Mouse (Mus musculus): ENCODE measurements around the gene Chrdl2. TPM values are rescaled to one million over a fixed set of nuclear protein-coding genes. Genes with fewer than 3 reads are reported as not detected.
A peak's percentile ranks its signal among the peaks of the same experiment; 100 is the strongest.

Gene Chrdl2
- polyA plus RNA-seq, 1 experiment from 2014 or later: 0.34 TPM

- Histone ChIP-seq H3K9me3 (replicated peaks) (no peaks in the 10 kb centered on the region), H3K27me3 (no peaks in the 10 kb centered on the region), H3K4me3 (no peak overlapping the region), H3K27ac (no peak overlapping the region), H3K4me2 (replicated peaks) (no peak overlapping the region), H3K9ac (no peak overlapping the region), H3K4me1 (peaks cover 27% of the 10 kb centered on the region), H3K36me3 (no peaks in the 10 kb centered on the region)
- WGBS: 70% methylated on average over 10 of the region's 10 CpGs
- ATAC-seq (ENCODE audit: low FRiP score): no peak
These were observed 31.6 kb upstream of the Chrdl2 start for GRCm38 (mm10) chr7:99974208-99974970.

GRCm38 (mm10) chr7:99975819-99976575 is 30.0 kb upstream of the Chrdl2 start:
- peaks cover 32% of the 10 kb centered on the region for H3K4me1 ChIP-seq
- WGBS: 84% methylated on average over 5 of the region's 5 CpGs
- no peak overlapping the region for H3K9ac ChIP-seq
- no peak for ATAC-seq (ENCODE audit: low FRiP score)
- no peak overlapping the region for H3K27ac ChIP-seq
- H3K27me3 ChIP-seq: no peaks in the 10 kb centered on the region
- H3K9me3 ChIP-seq (replicated peaks): no peaks in the 10 kb centered on the region
- no peak overlapping the region for H3K4me2 ChIP-seq (replicated peaks)
- no peaks in the 10 kb centered on the region for H3K36me3 ChIP-seq
- H3K4me3 ChIP-seq: no peak overlapping the region

DNA sequence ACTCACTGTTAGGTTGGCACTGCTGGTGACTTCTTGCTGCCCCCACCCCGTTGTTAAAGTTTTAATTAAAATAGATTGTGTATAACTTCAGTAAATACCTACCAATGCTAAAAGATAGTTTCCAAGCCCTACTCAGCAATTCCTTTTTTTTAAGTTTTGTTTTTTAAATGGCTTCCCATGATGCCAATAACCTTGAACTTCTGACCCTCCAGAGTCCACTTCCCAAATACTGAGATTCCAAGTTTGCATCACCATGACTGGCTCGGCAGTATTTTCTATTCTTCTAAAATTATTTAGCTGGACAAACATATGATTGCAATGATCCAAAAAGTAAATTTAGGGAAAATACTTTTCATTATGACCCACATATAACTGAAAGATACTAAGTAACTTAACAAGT is 27.9 kb upstream of the Chrdl2 start:
- Histone ChIP-seq H3K36me3 (no peaks in the 10 kb centered on the region), H3K4me1 (peaks cover 27% of the 10 kb centered on the region), H3K9ac (no peak overlapping the region), H3K4me2 (replicated peaks) (no peak overlapping the region), H3K9me3 (replicated peaks) (no peaks in the 10 kb centered on the region), H3K27ac (no peak overlapping the region), H3K4me3 (no peak overlapping the region), H3K27me3 (no peaks in the 10 kb centered on the region)
- no peak for ATAC-seq (ENCODE audit: low FRiP score)
- 95% methylated on average over 2 of the region's 2 CpGs for WGBS

GRCm38 (mm10) chr7:99979081-99979480 is 26.9 kb upstream of the Chrdl2 start:
- 14% methylated on average over 6 of the region's 6 CpGs for WGBS
- Histone ChIP-seq H3K36me3 (no peaks in the 10 kb centered on the region), H3K27me3 (no peaks in the 10 kb centered on the region), H3K9ac (peak overlapping the region; percentile 96), H3K27ac (no peak overlapping the region; the same call in 1 of the 2 replicates), H3K9me3 (replicated peaks) (no peaks in the 10 kb centered on the region), H3K4me2 (replicated peaks) (peak overlapping the region; percentile 71), H3K4me3 (peak overlapping the region; percentile 96), H3K4me1 (peaks cover 22% of the 10 kb centered on the region)
- no peak for ATAC-seq (ENCODE audit: low FRiP score)

DNA sequence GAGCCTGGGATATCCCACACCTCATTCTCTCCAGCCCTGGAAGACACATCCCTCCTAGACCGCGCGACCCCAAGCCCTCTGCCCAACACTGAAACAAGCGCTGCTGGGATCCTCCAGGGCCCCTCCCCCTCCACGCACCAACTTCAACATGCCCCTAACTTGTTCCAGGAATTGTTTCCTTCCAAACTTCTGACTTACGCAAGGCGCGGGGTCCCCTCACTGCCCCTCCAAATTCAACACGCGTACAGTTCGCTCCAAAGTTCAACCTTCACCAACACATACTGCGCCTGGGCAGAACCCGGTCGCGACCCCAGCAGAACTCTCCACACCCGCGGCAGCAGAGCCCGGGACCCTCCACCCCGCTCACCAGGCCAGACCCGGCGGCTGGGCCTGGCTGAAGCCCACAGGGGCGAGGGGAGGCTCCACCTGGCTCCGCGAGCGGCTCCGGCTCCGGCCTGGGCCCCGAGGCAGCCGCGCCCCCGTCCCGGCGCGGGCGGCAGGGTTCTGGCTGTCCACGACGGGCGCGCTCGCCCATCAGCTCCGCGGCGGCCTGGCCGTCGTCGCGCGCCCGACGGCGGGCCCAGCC is 26.3 kb upstream of the Chrdl2 start:
- H3K36me3 ChIP-seq: no peaks in the 10 kb centered on the region
- 0% methylated on average over 51 of the region's 51 CpGs for WGBS
- peak overlapping the region; percentile 96 for H3K9ac ChIP-seq
- peak overlapping the region; percentile 71 for H3K4me2 ChIP-seq (replicated peaks)
- H3K9me3 ChIP-seq (replicated peaks): no peaks in the 10 kb centered on the region
- peak overlapping the region; percentile 99 for H3K27ac ChIP-seq
- peak overlapping the region; percentile 96 for H3K4me3 ChIP-seq
- peaks cover 17% of the 10 kb centered on the region for H3K4me1 ChIP-seq
- H3K27me3 ChIP-seq: no peaks in the 10 kb centered on the region
- ATAC-seq (ENCODE audit: low FRiP score): peak; percentile 80

DNA sequence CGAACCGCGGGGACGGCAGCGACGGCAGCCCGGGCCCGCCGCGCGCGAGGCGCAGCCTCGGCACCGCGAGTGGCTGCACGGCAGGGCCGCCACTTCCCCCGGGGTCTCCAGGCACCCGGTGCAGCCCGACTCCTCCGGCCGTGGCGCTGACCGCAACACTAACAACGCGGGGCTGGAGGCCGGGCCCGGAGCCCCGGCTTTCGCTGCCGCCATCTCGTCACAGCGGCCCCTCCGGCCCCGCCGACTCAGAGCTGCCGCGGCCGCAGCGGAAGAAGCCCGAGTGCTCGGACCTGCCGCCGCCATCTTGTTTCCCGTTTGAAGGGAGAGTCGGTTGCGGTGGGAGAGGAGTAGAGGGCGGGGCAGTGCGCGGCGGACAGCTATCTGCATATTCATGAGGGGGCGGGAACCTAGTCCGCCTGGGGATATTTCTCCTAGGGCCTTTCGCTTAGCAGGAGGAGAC is 25.8 kb upstream of the Chrdl2 start, which contains the start of gene Rnf169:
Gene Rnf169, minus strand, starts transcription at position 317 of the 460 bp plus-strand sequence.
- ATAC-seq (ENCODE audit: low FRiP score): peak; percentile 95
- Histone ChIP-seq H3K36me3 (no peaks in the 10 kb centered on the region), H3K4me3 (peak within 1 kb of the TSS; percentile 96), H3K9ac (peak within 1 kb of the TSS; percentile 96), H3K4me1 (peaks cover 17% of the 10 kb centered on the region), H3K27ac (peak within 1 kb of the TSS; percentile 99), H3K4me2 (replicated peaks) (peak within 1 kb of the TSS; percentile 71), H3K27me3 (no peaks in the 10 kb centered on the region), H3K9me3 (replicated peaks) (no peaks in the 10 kb centered on the region)
- WGBS: under 1% methylated on average over 55 of the region's 55 CpGs

GRCm38 (mm10) chr7:99981311-99981710 is 24.7 kb upstream of the Chrdl2 start:
- peaks cover 17% of the 10 kb centered on the region for H3K4me1 ChIP-seq
- H3K9me3 ChIP-seq (replicated peaks): no peaks in the 10 kb centered on the region
- no peak overlapping the region for H3K27ac ChIP-seq
- WGBS: 3% methylated on average over 2 of the region's 2 CpGs
- no peak overlapping the region for H3K9ac ChIP-seq
- no peak overlapping the region for H3K4me3 ChIP-seq
- H3K4me2 ChIP-seq (replicated peaks): no peak overlapping the region
- H3K36me3 ChIP-seq: no peaks in the 10 kb centered on the region
- no peaks in the 10 kb centered on the region for H3K27me3 ChIP-seq
- ATAC-seq (ENCODE audit: low FRiP score): no peak

DNA sequence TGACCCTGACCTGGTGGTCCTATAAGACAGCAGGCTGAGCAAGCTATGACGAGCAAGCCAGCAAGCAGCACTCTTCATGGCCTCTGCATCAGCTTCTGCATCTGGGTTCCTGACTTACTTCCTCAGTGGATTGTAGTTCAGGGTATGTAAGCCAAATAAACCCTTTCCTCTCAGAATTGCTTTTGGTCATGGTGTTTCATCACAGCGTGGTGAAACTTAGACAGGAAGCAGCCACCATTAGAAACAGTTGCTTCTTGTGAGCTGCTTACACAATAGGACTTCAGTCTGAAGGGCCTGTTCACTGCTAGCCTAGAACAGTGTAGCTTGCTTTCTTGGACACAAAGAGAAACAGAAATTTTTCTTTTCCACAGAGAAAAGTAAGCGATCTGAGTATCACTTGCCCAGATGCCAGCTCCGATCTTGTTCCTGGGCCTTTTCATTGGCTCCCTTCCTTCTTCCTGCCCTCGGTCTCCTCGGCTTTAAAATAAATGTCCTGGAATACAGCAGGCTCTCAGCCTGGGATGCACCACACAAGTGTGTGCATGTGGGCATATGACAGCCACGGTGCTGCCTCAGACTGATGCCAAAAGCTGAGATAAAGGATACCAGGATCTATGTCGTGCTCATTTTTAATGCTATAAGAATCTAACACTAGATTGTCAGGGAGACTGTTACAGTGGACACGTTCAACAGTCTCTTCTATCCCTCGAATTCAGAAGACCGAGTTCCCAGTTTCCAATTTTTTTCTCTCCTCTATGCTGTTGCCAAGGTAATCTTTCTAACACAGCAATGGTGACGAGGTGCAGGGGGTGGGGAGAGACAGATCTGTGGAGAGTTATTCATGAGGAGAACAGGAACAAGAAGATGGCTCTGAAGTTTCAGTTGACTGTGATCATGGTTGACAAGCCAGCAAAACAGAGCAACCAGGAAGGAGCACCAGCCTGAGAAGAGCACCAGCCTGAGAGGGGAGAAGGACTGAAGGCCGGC is 23.4 kb upstream of the Chrdl2 start:
- Histone ChIP-seq H3K36me3 (no peaks in the 10 kb centered on the region), H3K4me3 (no peak overlapping the region), H3K9ac (no peak overlapping the region), H3K4me1 (peaks cover 17% of the 10 kb centered on the region), H3K4me2 (replicated peaks) (no peak overlapping the region), H3K27ac (no peak overlapping the region), H3K9me3 (replicated peaks) (no peaks in the 10 kb centered on the region), H3K27me3 (no peaks in the 10 kb centered on the region)
- 86% methylated on average over 13 of the region's 13 CpGs for WGBS
- ATAC-seq (ENCODE audit: low FRiP score): no peak

DNA sequence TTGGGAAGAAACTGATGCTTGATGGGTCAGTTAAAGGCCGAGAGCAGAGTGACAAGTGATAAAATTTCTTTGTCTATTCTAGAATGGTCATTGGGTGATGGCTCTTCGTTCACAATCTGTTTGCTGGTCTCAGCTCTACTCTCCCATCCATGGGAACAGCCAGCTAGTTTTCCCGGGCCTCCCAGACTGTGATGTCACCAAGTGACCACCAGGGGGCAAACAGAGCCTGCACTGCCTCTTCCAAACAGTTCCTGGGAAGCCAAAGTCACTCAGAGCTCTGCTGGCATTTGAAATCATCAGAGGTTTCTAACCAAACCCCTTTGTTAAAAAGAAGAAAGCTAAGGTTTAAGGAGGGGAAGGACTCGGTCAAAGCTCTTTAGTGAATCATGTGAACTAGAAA is 17.2 kb upstream of the Chrdl2 start:
- ATAC-seq (ENCODE audit: low FRiP score): no peak; the same call in 1 of the 2 replicates
- WGBS: 5% methylated on average over 4 of the region's 4 CpGs
- H3K4me3 ChIP-seq: no peak overlapping the region
- H3K9me3 ChIP-seq (replicated peaks): no peaks in the 10 kb centered on the region
- H3K4me2 ChIP-seq (replicated peaks): no peak overlapping the region
- no peaks in the 10 kb centered on the region for H3K36me3 ChIP-seq
- H3K27me3 ChIP-seq: no peaks in the 10 kb centered on the region
- no peak overlapping the region for H3K27ac ChIP-seq
- H3K4me1 ChIP-seq: no peaks in the 10 kb centered on the region
- H3K9ac ChIP-seq: no peak overlapping the region

- no peaks in the 10 kb centered on the region for H3K36me3 ChIP-seq
- ATAC-seq (ENCODE audit: low FRiP score): no peak
- no peaks in the 10 kb centered on the region for H3K27me3 ChIP-seq
- no peak overlapping the region for H3K9ac ChIP-seq
- no peaks in the 10 kb centered on the region for H3K9me3 ChIP-seq (replicated peaks)
- H3K4me2 ChIP-seq (replicated peaks): 0 out of 2 replicates have a peak overlapping the region, but pooled peaks have one; percentile 7
- H3K4me3 ChIP-seq: no peak overlapping the region
- H3K4me1 ChIP-seq: no peaks in the 10 kb centered on the region
- WGBS: 58% methylated on average over 15 of the region's 15 CpGs
- no peak overlapping the region for H3K27ac ChIP-seq
These were observed 15.9 kb upstream of the Chrdl2 start for GRCm38 (mm10) chr7:99989844-99990760.

Data from hindbrain, embryonic 12.5 days (tissue).